Mouse (Mus musculus): Measurements from ENCODE around the gene Cd28. TPM values are rescaled to one million over a fixed set of nuclear protein-coding genes. Genes with fewer than 3 reads are reported as not detected.

Cd28 gene
- polyA plus RNA-seq, 1 experiment from 2014 or later = 0.18 TPM

- Histone ChIP-seq H3K9me3 (replicated peaks; ENCODE audit: control insufficient read depth, low read length) (no peaks in the 10 kb centered on the region), H3K4me3 (ENCODE audit: low read depth, low read length) (no peak overlapping the region), H3K9ac (replicated peaks; ENCODE audit: low read length) (no peak overlapping the region), H3K4me1 (ENCODE audit: control insufficient read depth, insufficient read depth, low read length) (no peaks in the 10 kb centered on the region), H3K27me3 (ENCODE audit: control insufficient read depth, insufficient read depth, low read length) (no peaks in the 10 kb centered on the region), H3K27ac (replicated peaks; ENCODE audit: low read depth, low read length) (no peak overlapping the region), H3K36me3 (replicated peaks; ENCODE audit: control insufficient read depth, insufficient read depth, low read depth, low read length) (no peaks in the 10 kb centered on the region), H3K4me2 (ENCODE audit: low read depth, low read length) (no peak overlapping the region)
- ATAC-seq (replicated peaks; ENCODE audit: insufficient number of reproducible peaks, low FRiP score, low TSS enrichment, low read depth) (no peak), DNase-seq (ENCODE audit: low spot score) (no peak)
- WGBS = 81% methylated on average over 2 of the region's 2 CpGs
Measured at GRCm38 (mm10) chr1:60820981-60821380, 104.4 kb downstream of the Cd28 start.

GRCm38 (mm10) chr1:60821590-60821989 is 105.0 kb downstream of the Cd28 start:
- ATAC-seq (replicated peaks; ENCODE audit: insufficient number of reproducible peaks, low FRiP score, low TSS enrichment, low read depth) (no peak), DNase-seq (ENCODE audit: low spot score) (no peak)
- no peaks in the 10 kb centered on the region for H3K36me3 ChIP-seq (replicated peaks; ENCODE audit: control insufficient read depth, insufficient read depth, low read depth, low read length)
- no peak overlapping the region for H3K4me2 ChIP-seq (ENCODE audit: low read depth, low read length)
- H3K27me3 ChIP-seq (ENCODE audit: control insufficient read depth, insufficient read depth, low read length) = no peaks in the 10 kb centered on the region
- no peak overlapping the region for H3K9ac ChIP-seq (replicated peaks; ENCODE audit: low read length)
- no peak overlapping the region for H3K27ac ChIP-seq (replicated peaks; ENCODE audit: low read depth, low read length)
- H3K4me1 ChIP-seq (ENCODE audit: control insufficient read depth, insufficient read depth, low read length) = no peaks in the 10 kb centered on the region
- H3K9me3 ChIP-seq (replicated peaks; ENCODE audit: control insufficient read depth, low read length) = no peaks in the 10 kb centered on the region
- WGBS = 71% methylated on average over 3 of the region's 3 CpGs
- H3K4me3 ChIP-seq (ENCODE audit: low read depth, low read length) = no peak overlapping the region

Other genes starting within 250 kb of the Cd28 start
- 23.1 and 25.5 TPM in 2 replicates for gene Raph1, start 149.7 kb upstream of the Cd28 start, polyA plus RNA-seq (2014; fragmentation: Nextera tagmentation; extraction: Ambion mirVana)
- gene Ctla4, start 170.2 kb downstream of the Cd28 start, polyA plus RNA-seq (2014; fragmentation: Nextera tagmentation; extraction: Ambion mirVana) = not detected in 2 replicates

Data from embryonic facial prominence, embryonic 11.5 days (tissue).